Mouse (Mus musculus) intestine, embryonic 16.5 days (tissue): ENCODE measurements around the gene Tgm1. TPM values are rescaled to one million over a fixed set of nuclear protein-coding genes. Genes with fewer than 3 reads are reported as not detected.

ENCODE experiments used
- ATAC-seq: fragments of 200-750 bp; cut with Nextera tagmentation; 2 replicates; pipeline ENCODE4 v1.8.0; 2017; ENCODE audit warnings: moderate TSS enrichment, moderate library complexity
- H3K27ac ChIP-seq: fragments of 300-500 bp; sonication (generic); 2 replicates; pipeline ENCODE4 v1.5.1; 2014; ENCODE audit warnings: mild to moderate bottlenecking, low read length
- H3K27me3 ChIP-seq: fragments of 300-500 bp; sonication (generic); replicated peaks from 2 replicates; pipeline ENCODE4 v1.6.1; 2014; ENCODE audit warnings: low read length, control low read depth, mixed read lengths; ENCODE audit not compliant: control insufficient read depth, insufficient read depth
- H3K36me3 ChIP-seq: fragments of 300-500 bp; sonication (generic); 2 replicates; pipeline ENCODE4 v1.6.1; 2014; ENCODE audit warnings: low read length, control low read depth; ENCODE audit not compliant: control insufficient read depth, insufficient read depth
- H3K4me1 ChIP-seq: fragments of 300-500 bp; sonication (generic); 2 replicates; pipeline ENCODE4 v1.6.1; 2014; ENCODE audit warnings: low read length, control low read depth, mixed read lengths; ENCODE audit not compliant: control insufficient read depth, insufficient read depth
- H3K4me2 ChIP-seq: fragments of 300-500 bp; sonication (generic); 2 replicates; pipeline ENCODE4 v1.6.1; 2014; ENCODE audit warnings: low read depth, low read length, control low read depth
- H3K4me3 ChIP-seq: fragments of 300-500 bp; sonication (generic); 2 replicates; pipeline ENCODE4 v1.5.1; 2014; ENCODE audit warnings: mild to moderate bottlenecking, low read length
- H3K9ac ChIP-seq: fragments of 300-500 bp; sonication (generic); 2 replicates; pipeline ENCODE4 v1.6.1; 2014; ENCODE audit warnings: low read depth, low read length
- H3K9me3 ChIP-seq: fragments of 300-500 bp; sonication (generic); 2 replicates; pipeline ENCODE4 v1.6.1; 2016; ENCODE audit warnings: low read length, control low read depth; ENCODE audit not compliant: control insufficient read depth
- WGBS: fragments of 180-500 bp; shearing (Covaris S2); extraction: QIAGEN DNeasy Blood & Tissue Kit; methylation state at CpG from one replicate; pipeline ENCODE4 v1.1.7; 2014; 5-methylcytosine and 5-hydroxymethylcytosine counted together
- polyA plus RNA-seq: library from polyadenylated mRNA; unstranded; fragments of >200 nt; fragmentation: Nextera tagmentation; extraction: Ambion mirVana; gene quantifications from 2 replicates; pipeline ENCODE4 v1.2.1, GENCODE M21; 2015

Gene Tgm1
- polyA plus RNA-seq, 1 experiment from 2014 or later: 1.4 TPM

GRCm38 (mm10) chr14:55727889-55728685, 14.4 kb upstream of the Tgm1 start:
- Histone ChIP-seq H3K27ac (no peak overlapping the region), H3K4me1 (no peaks in the 10 kb centered on the region), H3K9me3 (no peaks in the 10 kb centered on the region), H3K4me2 (no peak overlapping the region), H3K27me3 (no peaks in the 10 kb centered on the region; the same call in 1 of the 2 replicates), H3K36me3 (no peaks in the 10 kb centered on the region), H3K9ac (no peak overlapping the region), H3K4me3 (no peak overlapping the region)
- 55% methylated on average over 8 of the region's 8 CpGs for WGBS
- no peak for ATAC-seq

- Histone ChIP-seq H3K27me3 (no peaks in the 10 kb centered on the region; the same call in 1 of the 2 replicates), H3K4me2 (no peak overlapping the region)
Observed at GRCm38 (mm10) chr14:55726261-55726660, 12.5 kb upstream of the Tgm1 start.

GRCm38 (mm10) chr14:55724411-55724871, 10.7 kb upstream of the Tgm1 start:
- 53% methylated on average over 8 of the region's 8 CpGs for WGBS
- no peaks in the 10 kb centered on the region for H3K36me3 ChIP-seq
- H3K27me3 ChIP-seq: no peaks in the 10 kb centered on the region
- no peak overlapping the region for H3K9ac ChIP-seq
- ATAC-seq: no peak
- peaks cover 3% of the 10 kb centered on the region; the same call in 1 of the 2 replicates for H3K4me1 ChIP-seq
- no peak overlapping the region for H3K27ac ChIP-seq
- no peak overlapping the region for H3K4me3 ChIP-seq
- no peak overlapping the region for H3K4me2 ChIP-seq
- H3K9me3 ChIP-seq: no peaks in the 10 kb centered on the region

More at GRCm38 (mm10) chr14:55726261-55726660, 12.5 kb upstream of the Tgm1 start:
- Histone ChIP-seq H3K9me3 (no peaks in the 10 kb centered on the region), H3K4me1 (peaks cover 3% of the 10 kb centered on the region; the same call in 1 of the 2 replicates), H3K9ac (no peak overlapping the region), H3K4me3 (no peak overlapping the region), H3K36me3 (no peaks in the 10 kb centered on the region), H3K27ac (no peak overlapping the region)
- no peak for ATAC-seq

GRCm38 (mm10) chr14:55723433-55723832, 9.7 kb upstream of the Tgm1 start:
- Histone ChIP-seq H3K27me3 (no peaks in the 10 kb centered on the region), H3K36me3 (no peaks in the 10 kb centered on the region), H3K9ac (no peak overlapping the region), H3K27ac (no peak overlapping the region), H3K9me3 (no peaks in the 10 kb centered on the region), H3K4me2 (no peak overlapping the region), H3K4me1 (peaks cover 3% of the 10 kb centered on the region; the same call in 1 of the 2 replicates), H3K4me3 (no peak overlapping the region)
- 95% methylated on average over 7 of the region's 7 CpGs for WGBS
- ATAC-seq: no peak

GRCm38 (mm10) chr14:55722438-55722945, 8.8 kb upstream of the Tgm1 start:
- Histone ChIP-seq H3K4me1 (peaks cover 3% of the 10 kb centered on the region; the same call in 1 of the 2 replicates), H3K9ac (peak overlapping the region; percentile 91), H3K4me3 (peak overlapping the region; percentile 83), H3K9me3 (no peaks in the 10 kb centered on the region), H3K27me3 (no peaks in the 10 kb centered on the region), H3K4me2 (peak overlapping the region; percentile 64), H3K36me3 (0 out of 2 replicates have a peak, but pooled peaks cover 2% of the 10 kb centered on the region), H3K27ac (no peak overlapping the region)
- 51% methylated on average over 8 of the region's 8 CpGs for WGBS
- no peak; the same call in 1 of the 2 replicates for ATAC-seq

GRCm38 (mm10) chr14:55721700-55722437, 8.1 kb upstream of the Tgm1 start, which contains the start of gene Rabggta:
Gene Rabggta (minus strand): TSS chr14:55722263.
- no peaks in the 10 kb centered on the region for H3K9me3 ChIP-seq
- under 1% methylated on average over 49 of the region's 50 CpGs for WGBS
- H3K9ac ChIP-seq: peak within 1 kb of the TSS; percentile 91
- ATAC-seq: peak; percentile 97
- peak within 1 kb of the TSS; percentile 83 for H3K4me3 ChIP-seq
- H3K27me3 ChIP-seq: no peaks in the 10 kb centered on the region
- H3K4me1 ChIP-seq: peaks cover 3% of the 10 kb centered on the region; the same call in 1 of the 2 replicates
- H3K4me2 ChIP-seq: peak within 1 kb of the TSS; percentile 64
- peak within 1 kb of the TSS; percentile 92 for H3K27ac ChIP-seq
- 0 out of 2 replicates have a peak, but pooled peaks cover 2% of the 10 kb centered on the region for H3K36me3 ChIP-seq

GRCm38 (mm10) chr14:55721076-55721475, 7.3 kb upstream of the Tgm1 start:
- Histone ChIP-seq H3K4me3 (peak overlapping the region; percentile 83), H3K9me3 (no peaks in the 10 kb centered on the region), H3K27ac (peak overlapping the region; percentile 92; the same call in 1 of the 2 replicates), H3K36me3 (0 out of 2 replicates have a peak, but pooled peaks cover 2% of the 10 kb centered on the region), H3K4me1 (peaks cover 3% of the 10 kb centered on the region; the same call in 1 of the 2 replicates), H3K27me3 (no peaks in the 10 kb centered on the region), H3K9ac (peak overlapping the region; percentile 91; the same call in 1 of the 2 replicates), H3K4me2 (peak overlapping the region; percentile 64)
- WGBS: 70% methylated on average over 6 of the region's 6 CpGs
- no peak for ATAC-seq

GRCm38 (mm10) chr14:55720666-55721065, 6.9 kb upstream of the Tgm1 start:
- no peak overlapping the region for H3K4me3 ChIP-seq
- H3K9ac ChIP-seq: no peak overlapping the region
- ATAC-seq: no peak
- WGBS: 90% methylated on average over 12 of the region's 12 CpGs
- H3K27ac ChIP-seq: no peak overlapping the region
- no peaks in the 10 kb centered on the region for H3K27me3 ChIP-seq
- 0 out of 2 replicates have a peak, but pooled peaks cover 2% of the 10 kb centered on the region for H3K36me3 ChIP-seq
- H3K4me1 ChIP-seq: peaks cover 3% of the 10 kb centered on the region; the same call in 1 of the 2 replicates
- no peak overlapping the region for H3K4me2 ChIP-seq
- no peaks in the 10 kb centered on the region for H3K9me3 ChIP-seq

GRCm38 (mm10) chr14:55719737-55720136, 6.0 kb upstream of the Tgm1 start:
- H3K9ac ChIP-seq: 0 out of 2 replicates have a peak overlapping the region, but pooled peaks have one; percentile 5
- ATAC-seq: no peak
- no peak overlapping the region for H3K4me2 ChIP-seq
- H3K27me3 ChIP-seq: no peaks in the 10 kb centered on the region
- WGBS: 87% methylated on average over 6 of the region's 6 CpGs
- H3K27ac ChIP-seq: no peak overlapping the region
- no peak overlapping the region for H3K4me3 ChIP-seq
- H3K4me1 ChIP-seq: peaks cover 7% of the 10 kb centered on the region; the same call in 1 of the 2 replicates
- no peaks in the 10 kb centered on the region for H3K9me3 ChIP-seq
- 0 out of 2 replicates have a peak, but pooled peaks cover 2% of the 10 kb centered on the region for H3K36me3 ChIP-seq
